Mouse (Mus musculus) forebrain, postnatal 0 days (tissue): ENCODE measurements around the gene Tbxa2r. TPM values are rescaled to one million over a fixed set of nuclear protein-coding genes. Genes with fewer than 3 reads are reported as not detected.

Experiments
- ATAC-seq: fragments of 200-750 bp; cut with Nextera tagmentation; 2 replicates; pipeline ENCODE4 v1.8.0; 2017; ENCODE audit warnings: mild to moderate bottlenecking, moderate library complexity
- DNase-seq: peaks from one replicate; pipeline ENCODE4 v3.0.0-alpha.2; 2015
- H3K27ac ChIP-seq: fragments of 300-500 bp; sonication (generic); 2 replicates; pipeline ENCODE4 v1.5.1; 2014; ENCODE audit warnings: low read depth, mild to moderate bottlenecking, antibody characterized with exemption, low read length, moderate library complexity, mixed read lengths
- H3K27me3 ChIP-seq: fragments of 300-500 bp; sonication (generic); 2 replicates; pipeline ENCODE4 v1.6.1; 2014; ENCODE audit warnings: mild to moderate bottlenecking, low read length, mixed read lengths; ENCODE audit not compliant: insufficient read depth
- H3K36me3 ChIP-seq: fragments of 300-500 bp; sonication (generic); 2 replicates; pipeline ENCODE4 v1.6.1; 2014; ENCODE audit warnings: mild to moderate bottlenecking, moderate library complexity; ENCODE audit not compliant: insufficient read depth
- H3K4me1 ChIP-seq: fragments of 300-500 bp; sonication (generic); 2 replicates; pipeline ENCODE4 v1.6.1; 2014; ENCODE audit warnings: antibody characterized with exemption; ENCODE audit not compliant: insufficient read depth
- H3K4me2 ChIP-seq: fragments of 300-500 bp; sonication (generic); 2 replicates; pipeline ENCODE4 v1.6.1; 2014; ENCODE audit warnings: low read depth, mild to moderate bottlenecking, moderate library complexity
- H3K4me3 ChIP-seq: fragments of 300-500 bp; sonication (generic); 2 replicates; pipeline ENCODE4 v1.5.1; 2014; ENCODE audit warnings: low read depth, low read length, mixed read lengths
- H3K9ac ChIP-seq: fragments of 300-500 bp; sonication (generic); 2 replicates; pipeline ENCODE4 v1.6.1; 2014; ENCODE audit warnings: mild to moderate bottlenecking
- H3K9me3 ChIP-seq: fragments of 300-500 bp; sonication (generic); 2 replicates; pipeline ENCODE4 v1.6.1; 2016; ENCODE audit warnings: low read length
- CTCF ChIP-seq: sonication (generic); IDR thresholded peaks from 2 replicates; pipeline ENCODE4 v1.5.1; 2016; ENCODE audit warnings: antibody characterized with exemption, control low read depth, low read depth
- WGBS: fragments of 180-500 bp; shearing (Covaris S2); extraction: QIAGEN DNeasy Blood & Tissue Kit; methylation state at CpG from one replicate; pipeline ENCODE4 v1.1.7; 2014; 5-methylcytosine and 5-hydroxymethylcytosine counted together
- polyA plus RNA-seq: library from polyadenylated mRNA; unstranded; fragments of >200 nt; fragmentation: Nextera tagmentation; extraction: Ambion mirVana; gene quantifications from 2 replicates; pipeline ENCODE4 v1.2.1, GENCODE M21; 2015
- total RNA-seq: library from RNA; depleted of rRNA; stranded (reverse); fragments of >200 nt; gene quantifications from 2 replicates; pipeline ENCODE4 v1.2.3, GENCODE M21; 2014

Tbxa2r gene
- total and polyA plus RNA-seq, 2 experiments from 2014 or later, result 3.3 to 3.9 TPM

DNA sequence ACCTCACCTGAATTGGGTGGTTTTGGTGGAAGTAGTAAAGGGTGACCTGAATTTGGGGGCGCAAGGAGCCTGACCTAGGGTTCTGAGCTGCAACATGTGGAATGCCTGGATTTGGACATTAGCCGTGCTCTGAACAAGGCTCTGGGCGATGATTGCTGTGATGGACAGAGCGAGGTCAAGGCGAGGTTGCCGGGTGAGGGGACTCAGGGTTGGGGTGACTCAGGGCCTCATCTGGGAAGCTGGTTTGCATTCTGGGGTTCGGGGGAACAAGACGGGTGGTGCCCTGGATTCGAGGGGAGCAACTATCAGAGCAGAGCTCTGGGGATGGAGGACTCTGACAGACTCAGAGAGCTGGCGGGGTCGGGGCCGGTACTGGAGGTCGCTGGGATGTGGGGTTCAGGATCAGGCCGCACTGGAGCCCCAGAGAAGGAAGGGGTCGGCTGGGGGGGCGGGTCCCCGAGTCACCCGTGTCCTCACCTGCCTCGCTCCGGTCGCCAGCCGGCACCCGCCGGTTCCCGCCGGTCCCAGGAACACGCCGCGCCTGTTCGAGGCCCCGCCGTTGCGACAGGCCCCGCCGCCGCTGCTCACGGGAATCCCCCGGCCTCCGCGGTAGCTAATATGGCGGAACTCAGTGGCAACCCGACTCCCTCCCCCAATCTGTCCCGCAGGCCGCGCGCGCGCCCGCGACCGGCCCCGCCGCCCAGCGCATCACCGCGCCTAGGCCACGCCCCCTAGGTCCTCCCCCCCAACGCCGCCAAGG, 49.4 kb downstream of the Tbxa2r start, which contains the start of gene Fzr1:
Gene Fzr1 (minus strand): TSS at position 724 of the 760 bp plus-strand sequence.
- Histone ChIP-seq H3K4me1 (peaks cover 22% of the 10 kb centered on the region), H3K9me3 (no peaks in the 10 kb centered on the region), H3K9ac (peak within 1 kb of the TSS; percentile 81), H3K4me3 (peak within 1 kb of the TSS; percentile 71), H3K27me3 (no peaks in the 10 kb centered on the region), H3K4me2 (peak within 1 kb of the TSS; percentile 92), H3K36me3 (peaks cover 18% of the 10 kb centered on the region; the same call in 1 of the 2 replicates), H3K27ac (peak within 1 kb of the TSS; percentile 87)
- 2% methylated on average over 57 of the region's 59 CpGs for WGBS
- no peak for DNase-seq
- no peak for TF ChIP-seq CTCF
- no peak for ATAC-seq

DNA sequence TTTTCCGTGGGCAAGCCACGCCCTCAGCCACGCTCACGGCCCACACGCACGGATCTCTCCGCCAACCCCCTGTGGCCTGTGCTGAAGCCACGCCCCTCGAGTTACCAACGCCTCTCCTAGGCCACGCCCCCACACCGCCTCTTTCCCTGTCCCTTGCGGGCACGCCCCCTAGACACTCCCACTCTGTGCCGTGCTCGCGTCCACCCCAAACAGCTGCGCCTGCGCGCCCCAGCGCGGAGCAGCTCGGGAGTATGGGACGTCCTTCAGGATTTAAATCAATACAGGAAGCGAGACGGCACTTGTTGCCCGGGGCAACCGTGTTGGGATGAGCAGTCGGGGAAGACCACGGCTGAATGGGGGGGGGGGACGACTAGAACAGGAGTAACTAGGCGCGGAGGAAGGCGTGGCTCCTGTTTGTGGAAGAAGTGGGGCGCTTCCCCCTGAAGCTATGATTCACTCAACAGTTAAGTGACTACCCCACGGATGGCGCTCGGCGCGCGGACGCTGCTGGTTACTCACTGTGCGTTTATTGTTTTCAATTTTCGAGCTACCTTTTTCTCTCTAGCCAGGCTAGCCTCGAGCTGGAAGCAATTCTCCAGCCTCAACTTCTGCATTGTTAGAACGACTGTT, 50.1 kb downstream of the Tbxa2r start:
- Histone ChIP-seq H3K27ac (peak overlapping the region; percentile 87), H3K27me3 (no peaks in the 10 kb centered on the region), H3K4me3 (peak overlapping the region; percentile 71), H3K9me3 (no peaks in the 10 kb centered on the region), H3K4me2 (peak overlapping the region; percentile 92), H3K36me3 (peaks cover 11% of the 10 kb centered on the region; the same call in 1 of the 2 replicates), H3K4me1 (peaks cover 22% of the 10 kb centered on the region), H3K9ac (peak overlapping the region; percentile 81)
- DNase-seq, result peak; percentile 100
- 1% methylated on average over 45 of the region's 46 CpGs for WGBS
- peak; percentile 32; the same call in 1 of the 2 replicates for TF ChIP-seq CTCF
- ATAC-seq, result peak; percentile 98

DNA sequence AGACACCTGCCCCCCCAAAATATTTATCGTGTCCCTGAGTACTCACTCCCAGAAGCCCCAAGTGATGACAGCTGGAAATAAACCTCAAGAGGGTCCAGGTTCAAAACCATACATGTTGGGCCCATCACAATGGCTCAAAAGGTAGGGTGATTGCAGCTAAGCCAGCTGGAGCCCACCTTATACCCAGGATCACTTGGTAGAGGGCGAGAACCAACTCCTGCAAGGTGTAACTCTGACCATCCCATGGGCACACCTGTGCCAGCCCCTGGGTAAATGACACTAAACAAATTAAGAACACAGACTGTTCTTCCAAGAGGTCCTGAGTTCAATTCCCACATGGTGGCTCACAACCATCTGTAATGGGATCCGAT, 50.6 kb downstream of the Tbxa2r start:
- Histone ChIP-seq H3K27me3 (no peaks in the 10 kb centered on the region), H3K4me2 (peak overlapping the region; percentile 92), H3K27ac (0 out of 2 replicates have a peak overlapping the region, but pooled peaks have one; percentile 10), H3K9me3 (no peaks in the 10 kb centered on the region), H3K9ac (no peak overlapping the region; the same call in 1 of the 2 replicates), H3K4me3 (peak overlapping the region; percentile 71), H3K4me1 (peaks cover 22% of the 10 kb centered on the region), H3K36me3 (peaks cover 6% of the 10 kb centered on the region; the same call in 1 of the 2 replicates)
- no peak for DNase-seq
- no peak for ATAC-seq
- 56% methylated on average over 3 of the region's 3 CpGs for WGBS
- TF ChIP-seq CTCF, result no peak

DNA sequence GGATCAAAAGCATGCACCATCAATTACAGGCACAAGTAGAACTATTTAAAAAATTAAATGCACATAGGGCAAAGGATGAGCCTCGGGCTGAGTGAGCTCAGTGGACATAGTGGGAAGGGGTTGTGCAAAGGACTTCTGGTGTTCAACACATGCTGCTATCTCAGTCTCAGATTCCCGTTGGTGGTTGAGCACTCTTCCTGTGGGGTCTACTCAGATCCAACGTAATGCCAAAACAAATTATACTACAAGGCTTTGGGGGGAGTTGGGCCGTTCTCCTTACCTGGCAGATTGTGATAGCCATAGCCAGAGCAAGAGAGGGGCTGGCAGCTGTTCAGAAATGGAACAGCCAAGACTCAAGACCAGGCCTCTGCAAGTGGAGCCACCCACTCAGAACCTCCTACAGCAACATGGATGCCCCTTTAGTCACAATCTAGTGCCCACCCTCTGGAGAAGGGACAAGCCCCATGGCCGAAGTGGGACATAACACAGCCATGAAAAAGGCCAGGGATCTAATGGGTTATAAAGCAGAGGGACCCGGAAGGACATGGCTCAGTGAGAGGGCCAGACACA, 51.4 kb downstream of the Tbxa2r start:
- 90% methylated on average over 6 of the region's 6 CpGs for WGBS
- DNase-seq (no peak), ATAC-seq (no peak)
- TF ChIP-seq CTCF, result no peak
- Histone ChIP-seq H3K27ac (no peak overlapping the region), H3K4me2 (no peak overlapping the region), H3K36me3 (no peaks in the 10 kb centered on the region), H3K4me3 (no peak overlapping the region), H3K9me3 (no peaks in the 10 kb centered on the region), H3K27me3 (no peaks in the 10 kb centered on the region), H3K4me1 (peaks cover 26% of the 10 kb centered on the region), H3K9ac (no peak overlapping the region)

DNA sequence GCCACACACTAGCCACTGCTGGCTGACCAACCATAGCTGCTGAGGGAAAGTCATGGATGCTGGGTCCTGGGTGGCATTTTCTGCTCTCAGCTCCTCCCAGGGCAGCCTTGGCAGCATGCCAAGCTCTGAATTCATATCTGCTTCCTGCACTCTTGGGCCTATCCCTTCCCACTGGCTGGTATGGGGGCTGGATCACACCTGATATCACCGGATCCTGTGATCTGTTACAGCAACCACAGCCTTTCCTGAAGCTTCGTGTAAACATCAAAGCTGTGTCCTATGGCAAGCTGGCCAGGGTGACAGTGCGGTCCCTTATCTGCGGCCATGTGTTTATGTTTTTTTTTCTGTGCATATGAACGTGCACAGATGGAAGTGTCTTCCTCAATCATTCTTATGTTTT, 53.5 kb downstream of the Tbxa2r start:
- no peak overlapping the region for H3K4me3 ChIP-seq
- DNase-seq (no peak), ATAC-seq (no peak)
- H3K9me3 ChIP-seq, result no peaks in the 10 kb centered on the region
- 84% methylated on average over 5 of the region's 5 CpGs for WGBS
- peaks cover 22% of the 10 kb centered on the region for H3K4me1 ChIP-seq
- H3K9ac ChIP-seq, result no peak overlapping the region
- H3K27ac ChIP-seq, result no peak overlapping the region
- TF ChIP-seq CTCF, result no peak
- no peaks in the 10 kb centered on the region for H3K27me3 ChIP-seq
- H3K4me2 ChIP-seq, result no peak overlapping the region
- H3K36me3 ChIP-seq, result peaks cover 15% of the 10 kb centered on the region; the same call in 1 of the 2 replicates

DNA sequence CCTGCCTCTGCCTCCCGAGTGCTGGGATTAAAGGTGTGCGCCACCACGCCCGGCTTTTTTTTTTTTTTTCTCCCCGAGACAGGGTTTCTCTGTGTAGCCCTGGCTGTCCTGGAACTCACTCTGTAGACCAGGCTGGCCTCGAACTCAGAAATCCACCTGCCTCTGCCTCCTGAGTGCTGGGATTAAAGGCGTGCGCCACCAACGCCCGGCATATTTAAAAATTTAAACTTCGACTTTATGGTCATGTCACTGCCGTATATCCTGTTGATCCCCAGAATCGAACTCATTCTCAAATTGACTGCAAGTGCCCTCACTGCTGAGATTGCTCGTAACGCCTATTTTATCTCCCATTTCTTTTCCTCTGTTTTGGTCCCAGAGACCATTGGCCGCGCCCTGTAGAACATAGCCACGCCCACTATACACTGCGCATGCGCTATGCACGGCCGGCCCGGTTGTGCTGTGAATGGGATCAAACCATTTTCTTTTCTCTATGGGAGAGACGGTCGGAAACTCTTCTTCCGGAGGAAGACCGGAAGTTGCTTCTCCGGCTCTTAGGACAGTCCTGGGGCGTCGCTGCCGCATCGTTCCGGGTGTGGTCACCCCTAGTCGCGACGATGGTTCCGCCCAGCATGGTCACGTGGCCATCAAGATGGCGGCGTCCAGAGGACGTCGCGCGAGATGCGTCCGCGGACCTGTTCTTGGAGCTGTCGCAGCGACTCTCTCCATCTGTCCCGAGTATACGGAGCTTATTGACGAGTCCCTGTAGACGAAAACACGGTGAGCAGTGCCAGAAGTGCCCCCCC, 55.5 kb downstream of the Tbxa2r start, which contains the start of the genes Dohh and Gm48551:
Gene Dohh (plus strand): TSS at position 627 of the 803 bp plus-strand sequence.
Gene Gm48551 (plus strand): TSS at position 665 of the 803 bp plus-strand sequence.
- DNase-seq (peak; percentile 98), ATAC-seq (peak; percentile 97)
- Histone ChIP-seq H3K4me2 (peak within 1 kb of the TSS; percentile 85), H3K27ac (peak within 1 kb of the TSS; percentile 90), H3K4me1 (peaks cover 14% of the 10 kb centered on the region), H3K4me3 (peak within 1 kb of the TSS; percentile 72), H3K36me3 (peaks cover 35% of the 10 kb centered on the region), H3K9ac (peak within 1 kb of the TSS; percentile 86), H3K9me3 (no peaks in the 10 kb centered on the region), H3K27me3 (no peaks in the 10 kb centered on the region)
- WGBS, result 6% methylated on average over 52 of the region's 54 CpGs
- TF ChIP-seq CTCF, result peak; percentile 23
